Mouse (Mus musculus) C2C12 (cell line): ENCODE data around the gene Pdzd7. TPM values are rescaled to one million over a fixed set of nuclear protein-coding genes. Genes with fewer than 3 reads are reported as not detected.

ENCODE experiments used
- H3K27me3 ChIP-seq: one replicate; pipeline ENCODE4 v1.6.1; 2011; ENCODE audit not compliant: control insufficient read depth, insufficient read depth, insufficient read length
- H3K36me3 ChIP-seq: one replicate; pipeline ENCODE4 v1.6.1; 2011; ENCODE audit not compliant: control insufficient read depth, insufficient read depth
- H3K4me3 ChIP-seq: one replicate; pipeline ENCODE4 v1.5.1; 2011; ENCODE audit warnings: mild to moderate bottlenecking, control low read depth; ENCODE audit not compliant: poor library complexity, insufficient read depth, severe bottlenecking
- H3K79me2 ChIP-seq: one replicate; pipeline ENCODE4 v1.6.1; 2011; ENCODE audit not compliant: control insufficient read depth, insufficient read depth
- H3K79me3 ChIP-seq: one replicate; pipeline ENCODE4 v1.6.1; 2011; ENCODE audit warnings: low read depth, control low read depth
- H3ac ChIP-seq: one replicate; pipeline ENCODE3; 2011; ENCODE audit warnings: low read depth; ENCODE audit not compliant: control insufficient read depth, insufficient read length
- CEBPB ChIP-seq: IDR thresholded peaks from one replicate; pipeline ENCODE4 v1.6.1; 2011; ENCODE audit warnings: low read depth, mild to moderate bottlenecking, control low read depth, moderate library complexity
- CTCF ChIP-seq: IDR thresholded peaks from one replicate; pipeline ENCODE4 v1.5.1; 2011; ENCODE audit not compliant: control insufficient read depth, insufficient read depth, insufficient read length
- FOSL1 ChIP-seq: IDR thresholded peaks from one replicate; pipeline ENCODE4 v1.8.0; 2011; ENCODE audit warnings: mild to moderate bottlenecking, low read length; ENCODE audit not compliant: poor library complexity, insufficient read depth, severe bottlenecking
- MAX ChIP-seq: IDR thresholded peaks from one replicate; pipeline ENCODE4 v1.6.1; 2011; ENCODE audit warnings: mild to moderate bottlenecking, control low read depth
- MYOD1 ChIP-seq: IDR thresholded peaks from one replicate; pipeline ENCODE4 v1.6.1; 2011; ENCODE audit warnings: low read depth; ENCODE audit not compliant: control insufficient read depth, insufficient read length
- MYOG ChIP-seq: IDR thresholded peaks from one replicate; pipeline ENCODE4 v1.6.1; 2011; ENCODE audit not compliant: control insufficient read depth, insufficient read length; ENCODE audit errors: extremely low read depth
- USF1 ChIP-seq: IDR thresholded peaks from one replicate; pipeline ENCODE4 v1.6.1; 2011; ENCODE audit warnings: low read depth, mild to moderate bottlenecking, control low read depth, moderate library complexity
- polyA plus RNA-seq: library from polyadenylated mRNA; unstranded; fragments of >200 nt; fragmentation: generic; extraction: Trizol; gene quantifications from one replicate; pipeline ENCODE4 v1.2.1, GENCODE M21; 2012; ENCODE audit warnings: missing spikeins

Gene Pdzd7
- polyA plus RNA-seq, 1 experiment = 0.14 TPM

GRCm38 (mm10) chr19:45002301-45002700 is 43.2 kb downstream of the Pdzd7 start:
- no peak overlapping the region for H3ac ChIP-seq
- H3K4me3 ChIP-seq = no peak overlapping the region
- H3K36me3 ChIP-seq = peaks cover 21% of the 10 kb centered on the region
- no peaks in the 10 kb centered on the region for H3K27me3 ChIP-seq
- TF ChIP-seq MYOG = no peak
- H3K79me2 ChIP-seq = peaks cover 33% of the 10 kb centered on the region
- peaks cover 12% of the 10 kb centered on the region for H3K79me3 ChIP-seq

GRCm38 (mm10) chr19:44999647-45000046 is 45.9 kb downstream of the Pdzd7 start:
- peaks cover 14% of the 10 kb centered on the region for H3K36me3 ChIP-seq

GRCm38 (mm10) chr19:44997786-44998185 is 47.7 kb downstream of the Pdzd7 start:
- no peaks in the 10 kb centered on the region for H3K27me3 ChIP-seq
- H3K79me3 ChIP-seq = no peaks in the 10 kb centered on the region
- no peak overlapping the region for H3K4me3 ChIP-seq
- no peaks in the 10 kb centered on the region for H3K36me3 ChIP-seq
- no peak overlapping the region for H3ac ChIP-seq
- TF ChIP-seq MAX (no peak), CTCF (no peak), FOSL1 (no peak), CEBPB (no peak), MYOD1 (no peak), MYOG (no peak), USF1 (no peak)
- H3K79me2 ChIP-seq = no peaks in the 10 kb centered on the region

More at GRCm38 (mm10) chr19:44999647-45000046, 45.9 kb downstream of the Pdzd7 start:
- Histone ChIP-seq H3K79me3 (peaks cover 1% of the 10 kb centered on the region), H3K27me3 (no peaks in the 10 kb centered on the region), H3ac (no peak overlapping the region), H3K4me3 (no peak overlapping the region), H3K79me2 (peaks cover 7% of the 10 kb centered on the region)
- TF ChIP-seq MAX = no peak
- TF ChIP-seq MYOG = no peak
- no peak for TF ChIP-seq MYOD1
- TF ChIP-seq USF1 = no peak
- TF ChIP-seq CTCF = no peak
- TF ChIP-seq CEBPB = no peak
- no peak for TF ChIP-seq FOSL1

- H3K27me3 ChIP-seq = no peaks in the 10 kb centered on the region
- no peak overlapping the region for H3ac ChIP-seq
- H3K36me3 ChIP-seq = no peaks in the 10 kb centered on the region
- no peaks in the 10 kb centered on the region for H3K79me3 ChIP-seq
- H3K4me3 ChIP-seq = no peak overlapping the region
- H3K79me2 ChIP-seq = no peaks in the 10 kb centered on the region
- no peak for TF ChIP-seq USF1
- TF ChIP-seq MYOG = no peak
- TF ChIP-seq FOSL1 = no peak
These were observed 52.8 kb downstream of the Pdzd7 start for GRCm38 (mm10) chr19:44992712-44993111.

GRCm38 (mm10) chr19:44992246-44992645 is 53.3 kb downstream of the Pdzd7 start:
- TF ChIP-seq CTCF (no peak), MAX (no peak)
- Histone ChIP-seq H3K79me3 (no peaks in the 10 kb centered on the region), H3K4me3 (no peak overlapping the region)

GRCm38 (mm10) chr19:44991031-44991430 is 54.5 kb downstream of the Pdzd7 start:
- TF ChIP-seq MYOD1 (no peak), CTCF (no peak), MAX (no peak), MYOG (no peak), FOSL1 (no peak), USF1 (no peak), CEBPB (no peak)
- no peak overlapping the region for H3K4me3 ChIP-seq
- no peaks in the 10 kb centered on the region for H3K79me2 ChIP-seq
- H3K27me3 ChIP-seq = no peaks in the 10 kb centered on the region
- no peak overlapping the region for H3ac ChIP-seq
- no peaks in the 10 kb centered on the region for H3K79me3 ChIP-seq
- no peaks in the 10 kb centered on the region for H3K36me3 ChIP-seq

More at GRCm38 (mm10) chr19:44992246-44992645, 53.3 kb downstream of the Pdzd7 start:
- H3K36me3 ChIP-seq = no peaks in the 10 kb centered on the region
- H3K79me2 ChIP-seq = no peaks in the 10 kb centered on the region
- no peak overlapping the region for H3ac ChIP-seq
- no peaks in the 10 kb centered on the region for H3K27me3 ChIP-seq
